Mouse (Mus musculus) bone marrow, adult 2 months (tissue): ENCODE results near the gene Gm10577. TPM values are rescaled to one million over a fixed set of nuclear protein-coding genes. Genes with fewer than 3 reads are reported as not detected.

Source experiments
- H3K27ac ChIP-seq: fragments of 200-500 bp; 2 replicates; pipeline ENCODE4 v1.5.1; 2012; ENCODE audit warnings: low read depth, mild to moderate bottlenecking, control low read depth, inconsistent platforms, low read length; ENCODE audit not compliant: control insufficient read depth, poor library complexity, insufficient read depth
- H3K4me1 ChIP-seq: fragments of 200-500 bp; 2 replicates; pipeline ENCODE4 v1.6.1; 2011; ENCODE audit warnings: low read length; ENCODE audit not compliant: control insufficient read depth, insufficient read depth
- H3K4me3 ChIP-seq: fragments of 200-500 bp; replicated peaks from 2 replicates; pipeline ENCODE3; 2011; ENCODE audit warnings: mild to moderate bottlenecking, low read depth, low read length, control low read depth; ENCODE audit not compliant: control insufficient read depth
- CTCF ChIP-seq: fragments of 200-500 bp; IDR thresholded peaks from 2 replicates; pipeline ENCODE4 v1.5.1; 2011; ENCODE audit warnings: low read length, control low read depth; ENCODE audit not compliant: control insufficient read depth, insufficient read depth
- POLR2A ChIP-seq: fragments of 200-500 bp; IDR thresholded peaks from 2 replicates; pipeline ENCODE4 v1.6.1; 2011; ENCODE audit warnings: low read depth, mild to moderate bottlenecking, control low read depth, low read length, borderline replicate concordance; ENCODE audit not compliant: control insufficient read depth
- whole genome bisulfite sequencing: fragments of 180-500 bp; shearing (Covaris S2); methylation state at CpG from one replicate; pipeline ENCODE4 v1.1.7; 2018; 5-methylcytosine and 5-hydroxymethylcytosine counted together
- polyA plus RNA-seq: library from polyadenylated mRNA; stranded (reverse); fragments of >200 nt; gene quantifications from 2 replicates; pipeline ENCODE4 v1.2.4, GENCODE M21; 2011; ENCODE audit warnings: low replicate concordance; ENCODE audit not compliant: missing spikeins, insufficient read depth, insufficient read length

The Gm10577 gene
- polyA plus RNA-seq, 1 experiment, result not detected

DNA sequence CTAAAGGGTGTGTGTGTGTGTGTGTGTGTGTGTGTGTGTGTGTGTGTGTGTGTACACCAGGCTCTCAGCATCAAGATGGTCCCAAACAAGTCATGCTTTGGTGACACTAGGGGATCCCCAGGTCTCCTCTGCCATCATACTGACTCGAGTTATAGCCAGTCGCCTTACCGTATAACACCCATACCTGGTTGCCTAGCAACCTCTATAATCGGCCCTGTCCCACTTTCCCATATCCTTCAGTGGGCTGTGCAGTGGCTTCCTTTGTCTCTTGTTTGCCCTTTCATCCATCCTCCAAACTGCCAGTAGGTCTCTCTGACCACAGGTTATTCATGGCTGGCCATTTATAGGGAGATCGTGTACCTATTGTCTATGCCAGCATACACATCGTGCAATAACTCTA is 19.4 kb downstream of the Gm10577 start:
- TF ChIP-seq CTCF, result no peak
- TF ChIP-seq POLR2A, result no peak
- Histone ChIP-seq H3K4me3 (no peak overlapping the region), H3K4me1 (no peaks in the 10 kb centered on the region), H3K27ac (no peak overlapping the region)
- 84% methylated on average over 6 of the region's 6 CpGs for WGBS

DNA sequence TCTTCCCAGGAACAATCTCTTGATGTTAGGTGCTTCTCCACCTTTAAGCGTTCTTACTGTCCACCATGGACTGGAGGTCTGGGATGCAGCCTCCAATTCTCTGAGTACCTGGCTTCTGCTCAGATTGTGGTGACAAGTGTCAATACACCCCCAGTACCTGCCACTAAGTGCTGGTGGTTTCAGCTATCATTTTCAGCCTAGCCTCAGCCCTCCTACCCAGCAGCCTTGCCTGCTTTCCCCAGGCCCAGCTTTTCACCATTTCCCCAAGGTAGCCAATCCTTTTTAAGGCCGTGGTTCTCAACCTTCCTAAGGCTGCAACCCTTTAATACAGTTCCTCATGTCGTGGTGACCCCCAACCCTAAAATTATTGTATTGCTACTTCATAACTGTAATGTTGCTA is 19.9 kb downstream of the Gm10577 start:
- no peak overlapping the region for H3K27ac ChIP-seq
- WGBS, result 81% methylated on average over 3 of the region's 3 CpGs
- H3K4me1 ChIP-seq, result no peaks in the 10 kb centered on the region
- TF ChIP-seq POLR2A (no peak), CTCF (no peak)
- H3K4me3 ChIP-seq, result no peak overlapping the region

DNA sequence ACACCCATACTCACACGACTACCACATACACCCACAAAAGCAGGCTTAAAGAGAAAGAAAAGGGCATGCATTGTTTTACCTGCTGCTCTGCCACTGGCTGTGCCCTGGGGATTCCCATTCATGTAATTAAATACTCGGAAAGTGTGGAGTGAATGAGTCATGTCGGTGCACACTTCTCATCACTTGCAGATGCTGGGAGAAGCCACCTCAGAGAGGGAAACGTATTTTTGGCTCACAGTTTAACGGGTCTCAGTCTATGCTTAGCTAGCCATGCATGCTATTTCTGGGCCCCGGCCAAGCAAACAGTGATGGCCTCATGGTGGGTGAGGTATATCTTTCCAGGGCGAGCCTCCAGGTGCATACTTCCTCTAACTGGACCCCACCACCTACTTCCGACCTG is 21.6 kb downstream of the Gm10577 start:
- no peak overlapping the region for H3K4me3 ChIP-seq
- no peak overlapping the region for H3K27ac ChIP-seq
- TF ChIP-seq CTCF (no peak), POLR2A (no peak)
- WGBS, result 83% methylated on average over 8 of the region's 8 CpGs
- no peaks in the 10 kb centered on the region for H3K4me1 ChIP-seq

GRCm38 (mm10) chr4:100998145-100998544 is 22.4 kb downstream of the Gm10577 start:
- Histone ChIP-seq H3K4me1 (peaks cover 2% of the 10 kb centered on the region), H3K4me3 (no peak overlapping the region), H3K27ac (no peak overlapping the region)
- TF ChIP-seq POLR2A (no peak), CTCF (peak; percentile 40)
- WGBS, result 16% methylated on average over 2 of the region's 2 CpGs

- Histone ChIP-seq H3K27ac (no peak overlapping the region), H3K4me3 (no peak overlapping the region), H3K4me1 (peaks cover 3% of the 10 kb centered on the region)
- WGBS, result 84% methylated on average over 4 of the region's 4 CpGs
- TF ChIP-seq CTCF, result no peak
- no peak for TF ChIP-seq POLR2A
Measured at GRCm38 (mm10) chr4:100996060-100996651, 24.3 kb downstream of the Gm10577 start.

GRCm38 (mm10) chr4:100995617-100996016 is 24.9 kb downstream of the Gm10577 start:
- 79% methylated on average over 5 of the region's 5 CpGs for WGBS
- H3K4me3 ChIP-seq, result peak overlapping the region; percentile 67

DNA sequence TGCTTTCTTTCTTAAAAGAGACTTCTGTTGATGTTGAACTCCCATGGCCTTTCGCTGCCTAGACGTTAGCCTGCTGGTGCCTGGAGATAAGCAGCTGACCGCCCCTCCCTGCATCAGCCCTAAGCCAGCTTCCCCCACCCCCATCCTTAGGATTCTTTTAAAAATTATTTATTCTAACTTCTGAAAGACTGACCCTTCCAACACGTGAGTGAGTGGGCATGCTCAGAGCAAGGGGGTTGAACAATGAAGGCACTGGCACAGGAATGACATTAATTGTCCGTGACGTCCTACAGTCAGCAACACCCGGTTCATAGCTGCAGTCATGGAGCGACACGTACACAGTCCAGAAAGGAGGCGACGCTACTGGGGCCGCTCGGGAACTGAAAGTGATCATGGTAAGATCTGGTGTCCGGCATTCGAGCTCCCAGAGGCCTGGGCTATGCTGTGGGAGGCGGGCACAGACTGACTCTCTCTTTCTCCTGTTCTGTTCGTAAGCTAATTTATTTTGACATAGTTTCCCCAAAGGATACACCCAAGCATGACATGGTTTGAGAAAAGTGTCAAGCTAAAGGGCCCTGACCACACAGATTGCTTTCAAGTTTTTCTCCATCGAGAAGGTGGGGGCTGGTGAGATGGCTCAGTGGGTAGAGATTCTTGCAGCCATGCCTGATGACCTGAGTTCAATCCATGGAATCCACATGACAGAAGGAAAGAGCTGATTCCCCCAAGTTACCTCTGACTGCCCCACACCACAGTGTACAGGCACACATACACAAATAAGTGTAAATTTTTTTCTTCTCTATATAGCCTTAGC is 25.8 kb downstream of the Gm10577 start:
- H3K4me3 ChIP-seq, result peak overlapping the region; percentile 93
- H3K4me1 ChIP-seq, result peaks cover 3% of the 10 kb centered on the region
- peak overlapping the region; percentile 86 for H3K27ac ChIP-seq
- WGBS, result 61% methylated on average over 18 of the region's 18 CpGs
- no peak for TF ChIP-seq CTCF

More at GRCm38 (mm10) chr4:100995617-100996016, 24.9 kb downstream of the Gm10577 start:
- H3K27ac ChIP-seq, result no peak overlapping the region
- peaks cover 3% of the 10 kb centered on the region for H3K4me1 ChIP-seq
- TF ChIP-seq CTCF, result no peak
- no peak for TF ChIP-seq POLR2A

- WGBS, result 77% methylated on average over 6 of the region's 6 CpGs
- TF ChIP-seq POLR2A (no peak), CTCF (no peak)
- Histone ChIP-seq H3K4me1 (peaks cover 3% of the 10 kb centered on the region), H3K27ac (no peak overlapping the region), H3K4me3 (no peak overlapping the region)
Measured at GRCm38 (mm10) chr4:100992086-100992485, 28.4 kb downstream of the Gm10577 start.
